Mouse (Mus musculus) small intestine, adult 2 months (tissue): Measurements from ENCODE around the gene Igfbp2.

ENCODE experiments used
- CTCF ChIP-seq: fragments of 200-500 bp; IDR thresholded peaks from 2 replicates; pipeline ENCODE4 v1.5.1; 2012; ENCODE audit warnings: low read depth, mild to moderate bottlenecking, control low read depth, inconsistent platforms, low read length, moderate library complexity, mixed read lengths; ENCODE audit not compliant: insufficient replicate concordance, insufficient read length; ENCODE audit errors: extremely low read depth
- POLR2A ChIP-seq: fragments of 200-500 bp; IDR thresholded peaks from 2 replicates; pipeline ENCODE4 v1.6.1; 2012; ENCODE audit warnings: low read depth, mild to moderate bottlenecking, control low read depth, inconsistent platforms, low read length, moderate library complexity

DNA sequence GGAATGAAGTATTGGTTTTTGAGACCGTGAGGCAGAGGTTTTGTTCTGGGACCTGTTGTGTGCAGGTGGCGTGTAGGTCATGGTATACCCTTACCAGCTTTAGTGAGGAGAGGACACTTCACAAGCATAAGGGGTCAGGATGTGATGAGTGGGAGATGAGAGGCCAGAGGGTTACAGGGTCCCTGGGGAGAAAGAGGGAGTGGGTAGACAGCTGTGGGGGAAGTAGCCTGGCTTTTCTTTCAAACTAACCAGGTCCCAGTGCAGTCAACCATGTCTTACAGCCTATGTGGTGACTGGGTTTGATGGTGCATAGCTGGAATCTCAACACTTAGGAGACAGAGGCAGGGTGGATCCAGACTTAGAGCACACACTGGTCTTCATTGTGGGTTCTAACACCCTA, 6.2 kb downstream of the Igfbp2 start:
- TF ChIP-seq CTCF (no peak), POLR2A (no peak)
